Mouse (Mus musculus): ENCODE data around the gene Fto.

The Fto gene

DNA sequence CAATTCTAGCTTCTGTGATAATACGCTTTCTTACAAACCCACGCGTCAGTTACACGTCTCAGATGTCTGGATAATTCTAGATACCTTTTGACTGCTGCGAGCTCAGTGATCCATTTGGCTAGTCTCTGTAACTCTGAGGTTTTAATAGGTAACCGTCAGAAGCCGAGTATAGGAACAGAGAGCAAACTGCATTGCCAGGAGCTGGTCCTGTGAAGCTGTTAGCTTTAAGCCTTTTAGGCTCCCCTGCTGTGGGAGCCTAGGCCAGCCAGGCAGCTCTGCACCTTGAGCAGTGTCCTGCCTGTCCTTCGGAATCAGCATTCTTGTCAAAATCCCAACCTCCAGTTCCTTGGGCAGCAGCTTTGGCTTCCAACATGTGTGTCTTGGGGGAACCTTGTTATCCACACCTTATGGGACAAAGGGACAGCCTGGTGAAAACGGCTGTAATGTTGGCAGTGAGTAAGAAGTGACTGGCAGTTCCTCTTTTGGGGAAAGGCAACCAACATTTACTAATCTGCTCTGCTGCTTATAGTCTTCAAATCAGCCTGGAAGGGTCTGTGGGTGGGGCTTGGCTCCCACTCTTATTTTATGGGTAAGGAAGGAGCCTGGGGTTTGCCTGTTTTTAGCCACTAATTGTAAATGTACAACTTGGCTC lies 77.2 kb downstream of the Fto start:
- no peak for DNase-seq (ENCODE audit: low spot score in 2 of 2)

DNA sequence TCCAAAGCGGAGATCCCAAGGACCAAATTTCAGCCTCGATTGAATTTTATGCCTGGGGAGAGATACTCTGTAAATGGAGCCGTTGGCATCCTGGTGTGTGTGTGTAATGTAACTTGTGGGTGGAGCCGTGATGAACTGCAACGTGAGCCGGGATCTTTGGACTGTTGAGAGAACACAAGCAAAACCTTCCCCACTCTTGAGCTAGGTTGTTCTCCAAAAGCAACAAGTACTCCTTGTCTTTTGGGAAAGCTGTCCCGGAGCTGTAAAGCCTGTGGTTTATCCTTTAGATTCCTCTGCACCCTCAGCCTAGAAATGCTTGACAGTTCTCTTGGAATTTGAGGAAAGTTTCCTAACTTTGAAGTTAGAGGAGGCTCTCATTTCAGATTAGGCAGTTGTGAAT lies 78.9 kb downstream of the Fto start:
- no peak for DNase-seq (ENCODE audit: low spot score in 2 of 2)

DNA sequence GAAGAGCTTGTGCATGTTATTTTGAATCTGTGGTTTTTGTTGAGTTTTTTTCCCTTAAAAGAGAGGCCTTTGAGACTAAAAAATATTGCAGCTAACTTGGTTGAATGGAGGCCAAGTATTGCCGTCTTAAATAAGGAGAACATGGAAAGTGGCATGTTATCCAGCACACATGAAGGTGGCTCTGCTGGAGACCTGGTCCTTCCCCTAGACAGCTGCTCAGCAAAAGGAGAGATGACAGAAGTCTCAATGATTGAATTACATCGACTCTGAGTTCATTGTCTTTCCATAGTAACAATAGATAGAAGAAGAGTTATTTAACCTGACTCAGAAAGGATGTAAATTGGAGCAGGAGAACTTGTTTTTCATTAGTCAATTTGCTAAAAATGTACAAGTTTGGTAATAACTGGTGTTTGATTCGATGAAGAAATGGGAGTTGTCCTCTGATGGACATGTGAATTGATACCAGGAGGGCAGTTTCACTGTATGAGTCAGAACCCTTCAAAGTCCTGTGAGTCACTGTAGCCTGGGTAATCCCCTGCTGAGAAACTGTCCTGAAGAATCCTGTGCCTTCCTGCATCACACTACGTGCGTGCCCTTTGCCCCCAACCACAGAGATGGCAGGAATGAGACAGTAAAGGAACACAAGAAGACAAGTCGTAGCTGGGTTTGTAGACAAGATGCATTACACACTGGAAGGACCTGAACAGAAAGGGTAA lies 82.2 kb downstream of the Fto start:
- no peak for DNase-seq (ENCODE audit: low spot score in 2 of 2)

DNA sequence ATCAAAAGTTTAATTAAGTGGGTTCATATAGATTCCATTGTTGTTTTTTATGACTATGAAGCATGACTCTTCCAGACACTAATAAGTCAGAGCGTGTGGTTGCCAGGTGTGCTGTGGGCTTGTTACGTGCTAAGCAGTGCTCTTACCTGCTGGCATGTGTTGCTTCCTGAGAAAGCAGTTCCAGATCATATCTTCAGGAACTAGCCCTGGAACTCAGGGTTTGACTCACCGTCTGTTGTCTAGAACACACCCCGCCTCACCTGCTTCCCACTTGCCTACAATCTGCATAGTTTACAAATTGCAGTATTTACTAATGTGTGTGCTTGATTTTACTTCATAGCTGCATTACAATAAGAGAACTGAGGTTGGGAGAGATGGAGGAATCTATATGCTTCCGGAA lies 84.7 kb downstream of the Fto start:
- DNase-seq (ENCODE audit: low spot score in 2 of 2) = no peak

DNA sequence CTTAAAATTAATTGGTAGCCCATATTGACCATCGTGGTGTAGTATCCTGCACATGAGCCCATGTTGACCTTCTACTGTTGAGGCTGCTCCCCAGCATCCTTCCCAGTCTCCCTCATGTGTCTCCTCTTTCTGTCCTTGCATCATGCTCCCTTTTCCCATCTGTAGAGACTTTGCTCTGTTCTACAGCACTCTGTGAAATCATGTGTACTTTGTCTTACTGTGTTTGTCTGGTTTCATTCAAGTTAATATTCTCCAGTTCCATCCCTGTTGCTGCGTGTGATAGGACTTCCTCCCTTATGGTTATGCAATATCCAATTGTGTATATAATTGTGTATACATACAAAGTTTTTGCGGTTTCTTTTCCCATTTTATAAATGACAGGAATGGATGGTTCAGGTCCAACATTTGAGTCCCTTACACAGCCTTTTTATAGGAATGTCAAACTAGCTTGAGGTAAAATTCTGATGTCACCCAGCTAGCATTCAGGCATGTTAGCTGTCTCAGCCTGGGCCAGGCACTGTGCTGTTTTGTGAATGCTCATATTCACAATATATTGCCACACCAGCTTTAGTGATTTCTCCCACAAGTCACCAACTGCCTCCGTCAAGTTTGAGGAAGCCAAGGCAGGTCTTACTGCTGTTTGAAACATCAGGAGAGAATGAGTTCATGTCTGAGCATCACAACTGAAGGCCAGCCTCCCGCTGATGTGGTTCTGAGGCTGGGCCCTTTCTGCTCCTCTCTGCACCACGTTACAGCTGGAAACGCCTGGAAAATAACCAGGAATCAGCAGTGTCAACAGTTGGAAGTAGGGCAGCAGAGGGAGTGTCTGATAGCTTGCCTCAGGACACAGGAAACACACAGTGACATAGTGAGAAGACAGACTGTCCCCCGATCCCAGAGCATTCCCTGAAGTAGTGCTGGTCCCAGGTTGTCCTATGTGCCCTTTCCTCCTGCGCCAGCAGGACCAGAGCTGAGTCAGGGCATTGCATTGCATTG lies 90.0 kb downstream of the Fto start:
- no peak for DNase-seq (ENCODE audit: low spot score in 2 of 2)

DNA sequence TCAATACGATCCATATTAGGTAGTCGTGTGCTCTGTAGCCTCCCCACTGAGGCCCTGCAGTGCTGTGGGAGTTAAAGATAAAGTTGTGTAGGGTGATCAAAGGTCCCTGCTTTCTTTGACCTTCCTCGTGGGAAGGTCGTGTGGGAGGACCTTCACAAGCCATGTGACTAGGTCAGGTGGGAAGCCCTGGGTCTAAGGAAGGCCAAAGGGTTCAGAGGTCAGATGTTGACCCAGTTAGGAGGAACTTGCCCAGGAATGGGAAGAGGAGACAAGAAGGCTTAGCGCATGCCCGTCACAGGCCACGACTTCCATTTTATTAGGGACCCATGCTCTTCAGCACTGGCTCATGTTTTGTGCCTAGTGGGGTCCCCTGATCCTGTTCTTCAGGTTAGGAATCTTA lies 91.0 kb downstream of the Fto start:
- DNase-seq (ENCODE audit: low spot score in 2 of 2) = no peak

DNA sequence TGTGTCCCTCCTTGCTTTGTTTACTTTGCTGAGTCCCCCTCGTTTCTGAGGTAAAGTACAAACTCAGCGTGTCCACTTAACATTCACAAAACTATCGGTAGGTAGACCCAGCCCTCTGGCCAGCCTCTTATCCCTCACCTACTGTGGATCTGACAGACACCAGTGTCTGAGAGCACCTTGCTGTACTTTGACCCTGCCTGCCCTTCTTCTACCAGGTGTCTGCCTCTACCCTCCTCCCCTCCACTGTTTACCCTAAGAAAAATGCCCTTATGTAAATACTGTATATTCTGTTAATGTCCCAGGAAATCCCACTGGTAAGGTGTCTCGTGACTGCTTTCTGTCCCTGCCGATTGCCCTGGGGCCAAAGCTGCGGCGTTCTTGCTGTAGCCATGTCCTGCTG lies 91.8 kb downstream of the Fto start:
- DNase-seq (ENCODE audit: low spot score in 2 of 2) = no peak

DNA sequence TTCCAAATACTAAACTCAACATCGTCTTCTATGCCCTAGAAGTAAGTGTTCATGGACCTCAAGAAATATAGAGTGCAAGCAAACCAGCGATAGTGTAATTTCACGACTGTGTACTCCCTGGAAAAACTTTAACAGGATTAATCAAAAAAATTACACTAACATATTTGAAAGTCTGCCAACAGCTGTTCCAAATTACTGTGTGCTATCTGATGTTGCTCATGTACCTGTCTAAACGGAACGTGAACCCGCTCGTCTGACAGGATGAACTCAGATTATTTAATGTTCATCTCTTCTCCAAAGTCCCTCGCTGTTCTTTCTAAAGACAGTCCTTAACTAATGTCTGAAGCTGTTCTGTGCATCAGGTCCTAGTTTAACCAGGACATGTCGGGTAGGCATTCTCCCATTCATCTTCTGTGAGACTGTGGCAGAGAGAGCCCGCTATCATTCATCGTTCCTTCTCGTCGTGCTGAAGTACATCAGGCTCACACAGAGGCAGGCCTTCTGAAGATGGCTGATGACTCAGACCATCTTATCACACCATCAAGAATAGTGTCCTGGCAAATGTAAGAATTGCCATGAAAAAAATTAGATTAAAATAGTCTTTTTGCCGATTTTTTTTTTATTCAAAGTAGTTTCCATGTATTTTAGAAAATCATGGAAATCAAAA lies 93.4 kb downstream of the Fto start:
- DNase-seq (ENCODE audit: low spot score in 2 of 2) = no peak

DNA sequence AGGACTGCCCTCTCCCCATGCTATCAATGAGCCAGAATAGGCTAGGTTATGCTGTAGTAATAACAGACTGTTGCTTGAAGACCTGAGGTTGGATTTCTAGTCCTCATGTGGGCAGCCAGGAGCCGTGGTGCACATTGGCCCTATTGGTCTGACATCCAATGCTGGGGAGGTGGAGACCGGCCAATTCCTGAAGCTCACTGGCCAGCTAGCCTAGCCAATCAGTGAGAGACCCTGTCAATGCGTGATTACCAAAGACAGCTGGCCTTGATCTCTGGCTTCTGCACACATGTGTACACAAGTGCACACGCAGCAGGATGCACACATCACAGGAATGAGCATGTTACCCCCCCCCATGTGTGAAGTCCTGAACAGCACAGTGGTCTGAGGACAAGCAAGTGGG lies 94.6 kb downstream of the Fto start:
- DNase-seq (ENCODE audit: low spot score in 2 of 2) = no peak

DNA sequence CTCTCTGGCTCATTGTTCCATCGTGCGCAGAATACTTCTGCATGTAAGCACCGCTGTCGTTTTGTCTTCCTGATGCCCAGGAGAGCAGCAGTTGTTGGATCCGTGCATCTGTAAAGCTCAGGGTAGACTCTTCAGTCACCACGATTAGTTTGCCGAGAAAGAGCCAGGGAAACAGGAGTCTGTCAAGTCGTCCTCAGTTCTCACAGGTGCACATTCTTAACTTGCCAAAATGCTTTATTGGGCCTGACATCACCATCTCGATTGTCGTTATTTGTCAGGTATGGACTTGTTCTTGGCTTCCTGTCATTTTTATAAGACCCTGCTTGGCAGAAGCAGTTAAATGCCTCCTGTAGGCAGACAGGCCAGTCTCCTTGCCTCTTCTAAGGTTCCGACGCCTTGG lies 96.7 kb downstream of the Fto start:
- no peak for DNase-seq (ENCODE audit: low spot score in 2 of 2)

DNA sequence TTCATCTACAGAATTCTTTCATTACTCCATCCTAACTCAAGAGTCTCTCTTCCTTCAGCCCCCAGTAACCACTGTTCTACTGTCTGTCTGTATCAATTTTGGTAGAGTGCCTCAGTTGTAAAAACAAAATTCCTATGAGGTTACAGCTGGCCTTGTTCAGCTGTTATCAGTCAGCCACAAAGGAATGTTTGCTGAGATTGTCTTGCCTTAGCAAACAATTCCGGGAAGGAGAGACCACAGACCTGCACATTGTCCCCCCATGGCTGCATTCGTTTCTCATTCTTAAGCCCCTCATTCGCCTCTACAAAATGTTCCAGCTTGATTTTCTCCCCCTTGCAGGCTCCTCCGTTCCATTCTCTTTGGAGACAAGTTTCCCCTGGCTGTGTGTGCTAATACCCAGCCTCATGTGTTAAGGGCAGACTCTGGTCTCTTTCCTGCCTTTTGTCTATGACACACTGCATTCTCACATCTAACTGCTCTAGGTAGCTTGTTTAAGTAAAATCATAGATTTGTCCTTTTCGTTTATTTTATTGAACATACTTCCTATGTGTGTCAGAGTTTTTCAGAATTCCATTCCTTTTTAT lies 111.3 kb downstream of the Fto start:
- no peak for DNase-seq (ENCODE audit: low spot score in 2 of 2)

DNA sequence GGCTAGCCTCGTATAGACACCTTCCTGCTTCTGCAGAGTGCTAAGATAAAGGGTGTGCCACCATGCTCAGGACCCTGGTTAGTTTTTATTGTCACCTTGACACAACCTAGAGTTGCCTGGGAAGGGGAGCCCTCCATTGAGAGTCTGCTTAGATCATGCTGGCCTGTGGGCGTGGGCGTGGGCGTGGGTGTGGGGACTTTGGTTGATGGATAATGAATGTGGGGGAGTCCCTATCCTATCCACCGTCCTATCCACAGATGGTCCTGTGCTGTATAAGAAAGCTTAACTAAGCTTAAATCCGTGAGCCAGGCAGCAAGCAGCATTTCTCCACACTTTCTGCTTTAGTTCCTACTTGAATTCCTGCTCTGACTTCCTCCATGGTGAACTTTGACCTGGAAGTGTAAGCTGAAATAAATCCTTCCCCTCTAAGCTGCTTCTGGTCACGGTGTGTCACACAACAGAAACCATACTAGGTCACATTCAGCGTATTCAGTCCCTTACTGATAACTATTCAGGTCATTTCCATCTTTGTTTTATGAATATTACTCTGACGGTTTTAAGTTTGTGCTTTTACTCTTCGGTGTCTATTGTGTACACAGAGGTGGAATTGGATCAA lies 112.0 kb downstream of the Fto start:
- no peak for DNase-seq (ENCODE audit: low spot score in 2 of 2)

DNA sequence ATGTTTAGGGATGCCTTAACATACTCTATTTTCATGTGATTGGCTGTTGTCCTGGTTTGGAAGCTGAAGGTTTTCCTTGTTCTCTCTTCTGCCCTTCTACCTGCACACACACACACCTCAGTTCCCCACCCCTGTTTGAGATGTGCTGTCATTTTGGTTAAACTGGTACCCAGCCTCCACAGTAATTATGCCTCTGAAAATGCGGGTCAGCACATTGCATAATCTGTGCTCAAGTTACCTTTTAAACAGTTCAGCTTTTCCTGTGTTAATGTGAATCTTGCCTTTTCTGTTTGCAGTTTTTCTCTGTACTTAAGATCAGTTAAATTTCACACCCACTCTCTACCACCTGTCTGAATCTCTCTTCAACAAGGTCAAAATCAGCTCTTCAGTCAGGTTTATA lies 113.2 kb downstream of the Fto start:
- DNase-seq (ENCODE audit: low spot score in 2 of 2) = no peak

DNA sequence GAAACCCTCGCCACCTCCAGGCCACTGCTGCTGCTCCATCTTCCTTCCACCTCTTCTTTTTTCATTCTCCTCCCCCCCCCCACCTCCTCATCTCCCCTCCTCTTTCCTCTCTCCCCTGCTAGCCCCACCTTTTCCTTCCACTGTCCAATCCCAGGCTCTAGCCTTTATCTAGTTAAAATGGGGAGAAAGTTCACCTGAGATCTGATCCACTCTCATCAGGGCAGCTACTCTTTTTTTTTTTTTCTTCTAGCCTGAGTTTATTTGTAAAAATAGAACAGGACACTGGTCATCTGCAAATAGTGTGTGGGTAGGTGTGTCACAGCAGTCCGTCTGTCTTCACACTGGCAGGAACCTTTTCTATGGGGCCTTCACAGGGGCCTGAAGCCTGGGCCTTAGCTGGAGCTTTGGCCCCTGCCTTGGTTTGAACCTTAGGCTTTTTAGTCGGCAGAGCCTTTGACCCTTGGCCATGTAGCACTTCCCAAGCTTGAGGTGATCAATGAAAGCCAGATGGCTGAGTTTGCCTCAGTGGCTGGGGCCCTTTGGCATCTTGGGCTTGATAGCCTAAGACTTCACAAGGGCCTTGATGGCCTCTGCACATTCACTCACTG lies 117.1 kb downstream of the Fto start:
- no peak for DNase-seq (ENCODE audit: low spot score in 2 of 2)

DNA sequence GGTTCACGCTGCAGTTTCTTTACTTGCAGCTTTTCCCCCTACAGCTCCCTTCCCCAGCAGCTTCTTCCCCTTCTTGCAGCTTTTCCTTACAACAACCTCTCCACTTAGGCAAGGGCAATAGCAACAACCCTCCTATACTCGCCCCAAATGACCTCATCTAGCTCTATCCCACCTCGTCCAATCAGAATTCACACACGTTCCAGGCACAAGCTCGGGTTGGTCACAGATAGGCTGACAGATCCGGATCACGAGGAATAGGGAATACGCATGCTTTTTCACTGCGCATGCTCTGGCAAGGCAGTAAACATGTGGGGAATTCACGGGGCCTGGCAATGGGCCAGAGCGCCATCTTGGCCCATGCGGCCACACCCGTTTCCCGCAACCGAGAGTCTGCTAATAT lies 122.7 kb downstream of the Fto start:
- no peak for DNase-seq (ENCODE audit: low spot score in 2 of 2)

DNA sequence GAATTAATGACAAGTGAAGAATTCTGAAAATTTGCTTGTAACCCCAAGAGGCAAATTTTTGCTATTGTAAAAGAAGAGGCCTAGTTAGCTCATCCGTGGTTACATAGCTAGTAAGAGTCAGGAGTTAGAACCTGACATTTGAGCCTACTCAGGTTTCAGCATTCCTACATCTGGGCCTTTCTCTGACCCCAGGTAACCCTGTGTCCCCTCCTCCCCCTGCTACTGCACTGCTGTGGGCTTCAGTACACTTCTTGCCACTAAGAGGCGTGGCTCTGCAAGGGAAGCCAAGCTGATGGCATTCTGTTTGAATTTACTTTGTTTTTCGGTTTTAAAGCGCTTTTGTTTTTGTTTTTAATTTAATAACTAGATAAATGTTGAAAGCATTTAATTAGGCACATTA lies 130.6 kb downstream of the Fto start:
- DNase-seq (ENCODE audit: low spot score in 2 of 2) = no peak

DNA sequence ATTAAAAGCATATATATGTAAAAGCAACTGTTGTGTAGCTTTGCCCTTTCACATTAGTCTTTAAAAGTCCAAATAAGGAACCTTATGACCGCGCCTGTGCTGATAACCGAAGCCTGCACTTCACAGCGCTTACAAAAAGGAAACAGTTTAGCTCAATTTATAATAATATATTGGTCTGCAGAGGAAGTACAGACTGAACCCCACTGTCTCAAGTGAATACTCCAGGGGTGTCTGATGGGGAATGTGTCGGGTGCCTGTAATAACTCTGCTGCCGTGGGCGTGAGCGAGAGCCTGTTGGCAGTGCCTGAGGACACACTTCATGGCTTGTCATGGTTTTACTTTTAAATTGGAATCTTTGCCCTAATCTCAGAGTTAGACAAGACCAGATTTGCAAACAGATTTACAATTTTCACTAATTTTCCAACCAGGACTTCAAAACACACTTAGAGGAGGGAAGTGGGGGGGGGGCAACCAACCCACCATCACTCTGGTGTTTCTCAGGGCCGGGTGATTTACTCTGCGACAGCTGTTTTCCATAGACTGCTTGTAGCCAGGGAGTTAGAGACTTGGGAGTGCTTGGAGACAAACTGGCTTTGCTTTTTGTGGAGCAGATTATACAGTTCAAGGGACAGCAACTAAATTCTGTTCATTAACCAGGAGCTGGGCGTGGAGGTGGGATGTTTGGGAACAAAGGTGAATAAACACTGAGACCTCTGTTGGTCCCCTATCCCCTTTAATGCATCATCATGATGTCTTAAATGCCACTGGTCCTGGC lies 131.5 kb downstream of the Fto start:
- DNase-seq (ENCODE audit: low spot score in 2 of 2) = no peak

DNA sequence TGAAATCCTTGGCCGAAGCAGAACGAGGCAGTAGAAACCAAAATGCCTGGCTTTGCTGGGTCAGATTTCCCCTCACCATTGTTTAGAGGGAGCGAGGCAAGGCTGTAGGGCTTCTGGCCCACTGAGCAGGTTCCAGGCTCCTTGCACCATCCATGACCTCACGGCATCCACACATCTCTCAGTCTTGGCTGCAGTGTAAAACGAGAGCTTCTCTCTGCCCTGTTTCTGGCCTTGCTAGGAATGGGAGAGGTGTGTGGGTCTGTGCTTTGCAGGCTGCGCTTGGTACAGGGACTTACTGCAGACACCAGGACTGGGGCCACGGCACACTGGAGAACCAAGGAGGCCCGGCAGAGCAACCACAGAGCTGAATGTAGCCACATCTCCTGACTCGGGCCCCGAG lies 132.2 kb downstream of the Fto start:
- no peak for DNase-seq (ENCODE audit: low spot score in 2 of 2)

DNA sequence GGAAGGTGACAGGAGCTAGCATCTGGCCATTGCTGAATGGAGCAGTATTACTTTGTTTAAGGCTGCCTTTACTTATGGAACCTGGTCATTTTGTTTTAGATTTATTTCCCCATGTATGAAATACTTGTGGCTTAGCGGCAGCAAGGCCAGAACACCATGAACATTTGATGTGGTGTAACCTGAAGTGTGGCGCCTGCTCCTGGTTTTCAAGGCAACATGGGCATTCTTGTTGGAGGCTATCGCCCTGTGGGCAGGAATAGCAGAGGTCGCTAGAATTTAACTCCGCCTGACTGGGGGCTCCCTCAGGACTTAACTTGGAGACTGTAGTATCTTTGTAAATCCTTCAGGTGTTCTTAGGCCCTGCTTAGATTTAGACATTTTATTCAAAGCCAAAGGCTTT lies 132.7 kb downstream of the Fto start:
- DNase-seq (ENCODE audit: low spot score in 2 of 2) = no peak
